Mouse (Mus musculus) thymus, adult 2 months (tissue): ENCODE results near the gene Zfp987. TPM values are rescaled to one million over a fixed set of nuclear protein-coding genes. Genes with fewer than 3 reads are reported as not detected.
"Not testable (repeated sequence)": the region's sequence is repeated elsewhere in the genome, so short reads cannot be mapped to it uniquely, and the experiment has no call there.

Experiments
- DNase-seq: peaks from one replicate; pipeline ENCODE4 v3.0.0; 2021
- H3K27ac ChIP-seq: fragments of 200-500 bp; 2 replicates; pipeline ENCODE4 v1.5.1; 2012; ENCODE audit warnings: low read length, control low read depth; ENCODE audit not compliant: control insufficient read depth, insufficient read depth
- H3K27me3 ChIP-seq: fragments of 200-500 bp; 2 replicates; pipeline ENCODE4 v1.6.1; 2012; ENCODE audit warnings: mild to moderate bottlenecking, low read length, moderate library complexity, mixed read lengths; ENCODE audit not compliant: control insufficient read depth, insufficient read depth
- H3K36me3 ChIP-seq: fragments of 200-500 bp; 2 replicates; pipeline ENCODE4 v1.6.1; 2012; ENCODE audit warnings: mild to moderate bottlenecking, low read length, moderate library complexity; ENCODE audit not compliant: control insufficient read depth, insufficient read depth
- H3K4me1 ChIP-seq: fragments of 200-500 bp; replicated peaks from 2 replicates; pipeline ENCODE4 v1.6.1; 2012; ENCODE audit warnings: low read length; ENCODE audit not compliant: control insufficient read depth, insufficient read depth
- H3K4me3 ChIP-seq: fragments of 200-500 bp; 2 replicates; pipeline ENCODE4 v1.5.1; 2012; ENCODE audit warnings: mild to moderate bottlenecking, low read length, control low read depth, moderate library complexity; ENCODE audit not compliant: control insufficient read depth, insufficient read depth
- CTCF ChIP-seq: fragments of 200-500 bp; IDR thresholded peaks from 2 replicates; pipeline ENCODE4 v1.5.1; 2012; ENCODE audit warnings: mild to moderate bottlenecking, control low read depth, low read length, moderate library complexity, borderline replicate concordance; ENCODE audit not compliant: control insufficient read depth, poor library complexity, insufficient read depth; ENCODE audit errors: extremely low read depth
- POLR2A ChIP-seq: fragments of 200-500 bp; IDR thresholded peaks from 2 replicates; pipeline ENCODE4 v1.6.1; 2012; ENCODE audit warnings: mild to moderate bottlenecking, low read length, control low read depth, moderate library complexity; ENCODE audit not compliant: control insufficient read depth, poor library complexity, insufficient read depth; ENCODE audit errors: extremely low read depth
- WGBS: fragments of 180-500 bp; shearing (Covaris S2); methylation state at CpG from one replicate; pipeline ENCODE4 v1.1.7; 2018; 5-methylcytosine and 5-hydroxymethylcytosine counted together
- polyA plus RNA-seq: library from polyadenylated mRNA; depleted of rRNA; stranded (reverse); fragments of >200 nt; gene quantifications from 2 replicates; pipeline ENCODE4 v1.2.3, GENCODE M21; 2012; rRNA removed

Zfp987 gene
- not detected in 2 replicates for polyA plus RNA-seq

DNA sequence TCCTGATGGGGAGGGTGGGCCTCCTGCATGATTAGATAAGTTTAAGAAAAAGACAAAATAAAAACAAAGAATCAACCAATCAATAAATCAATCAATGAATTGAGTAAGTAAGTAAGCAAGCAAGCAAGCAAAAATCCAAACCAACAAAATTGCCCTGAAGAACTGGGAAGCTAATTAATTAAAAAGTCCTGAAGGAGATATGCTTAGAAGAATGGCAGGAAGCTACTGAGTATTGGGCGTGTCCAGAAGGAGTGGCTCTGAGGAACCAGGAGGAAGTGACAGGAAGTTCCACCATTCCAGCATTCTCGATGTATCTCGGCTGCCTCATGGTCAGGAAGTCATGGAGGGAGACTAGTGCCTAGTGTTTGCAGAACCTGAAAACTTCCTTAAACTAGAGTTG, at the start of gene Zfp987:
TSS of gene Zfp987 (plus strand) at position 301 of the 400 bp plus-strand sequence.
- not testable (repeated sequence) for H3K36me3 ChIP-seq, DNase-seq, H3K4me3 ChIP-seq, H3K27ac ChIP-seq, H3K4me1 ChIP-seq, H3K27me3 ChIP-seq
- 89% methylated on average over 3 of the region's 3 CpGs for WGBS

DNA sequence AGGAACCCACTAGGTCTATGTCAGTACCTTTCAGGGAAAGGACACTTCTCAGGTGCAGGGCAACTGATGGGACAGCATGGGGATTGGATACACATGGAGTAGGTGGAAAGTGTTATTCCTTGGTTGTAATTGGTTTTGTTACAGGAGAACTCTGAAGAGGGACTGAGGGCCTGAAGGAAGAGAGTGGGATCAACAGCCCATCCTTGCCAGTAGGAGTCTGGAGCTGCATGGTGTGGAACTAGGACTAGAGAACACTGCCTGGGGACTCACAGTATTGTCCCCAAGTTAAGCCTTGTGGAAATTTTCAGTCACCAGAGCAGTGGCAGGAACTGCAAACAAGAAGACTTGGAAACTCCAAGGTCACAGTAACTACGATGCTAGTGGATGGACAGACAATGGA, 44.6 kb upstream of the Zfp987 start:
- WGBS, result 79% methylated on average over 1 of the region's 1 CpGs
- not testable (repeated sequence) for H3K4me1 ChIP-seq, DNase-seq, H3K36me3 ChIP-seq, H3K4me3 ChIP-seq, H3K27ac ChIP-seq, H3K27me3 ChIP-seq

DNA sequence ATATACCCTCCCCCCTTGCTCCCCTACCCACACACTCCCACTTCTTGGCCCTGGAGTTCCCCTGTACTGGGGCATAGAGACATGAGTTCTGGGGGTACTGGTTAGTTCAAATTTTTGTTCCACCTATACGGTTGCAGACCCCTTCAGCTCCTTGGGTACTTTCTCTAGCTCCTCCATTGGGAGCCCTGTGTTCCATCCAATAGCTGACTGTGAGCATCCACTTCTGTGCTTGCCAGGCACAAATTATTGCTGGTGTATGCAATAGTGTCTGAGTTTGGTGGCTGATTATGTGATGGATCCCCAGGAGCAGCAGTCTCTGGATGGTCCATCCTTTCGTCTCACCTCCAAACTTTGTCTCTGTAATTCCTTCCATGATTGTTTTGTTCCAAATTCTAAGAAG, 43.7 kb upstream of the Zfp987 start:
- not testable (repeated sequence) for H3K27me3 ChIP-seq, H3K4me1 ChIP-seq, H3K36me3 ChIP-seq, H3K4me3 ChIP-seq, H3K27ac ChIP-seq, DNase-seq
- 90% methylated on average over 2 of the region's 2 CpGs for WGBS

GRCm38 (mm10) chr4:146055335-146055734, 41.8 kb upstream of the Zfp987 start:
- DNase-seq, result no peak
- WGBS, result 61% methylated on average over 2 of the region's 2 CpGs
- Histone ChIP-seq H3K4me3 (no peak overlapping the region), H3K27me3 (no peaks in the 10 kb centered on the region), H3K36me3 (no peaks in the 10 kb centered on the region), H3K27ac (no peak overlapping the region), H3K4me1 (no peaks in the 10 kb centered on the region)
- TF ChIP-seq CTCF, result no peak
- TF ChIP-seq POLR2A, result no peak

GRCm38 (mm10) chr4:146058646-146059045, 38.5 kb upstream of the Zfp987 start:
- DNase-seq, H3K27me3 ChIP-seq, H3K4me1 ChIP-seq, H3K27ac ChIP-seq, H3K36me3 ChIP-seq, H3K4me3 ChIP-seq: not testable (repeated sequence)
- WGBS, result 94% methylated on average over 12 of the region's 12 CpGs

DNA sequence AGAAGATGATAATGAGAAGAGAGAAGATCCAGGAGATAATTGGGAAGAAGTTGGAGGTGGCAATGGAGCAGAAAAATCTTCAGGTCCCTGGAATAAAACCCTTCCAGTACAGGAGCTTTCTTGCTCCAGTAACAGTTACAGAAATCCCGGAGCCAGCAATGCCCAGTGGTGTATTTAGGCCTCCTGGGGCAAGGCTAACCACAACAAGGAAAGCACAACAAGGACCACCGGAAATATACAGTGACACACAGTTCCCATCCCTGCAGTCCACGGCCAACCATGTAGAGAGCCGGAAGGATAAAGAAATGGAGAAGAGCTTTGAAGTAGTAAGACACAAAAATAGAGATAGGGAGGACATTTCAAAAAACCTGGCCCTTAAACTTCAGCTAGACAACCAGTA, 38.0 kb upstream of the Zfp987 start:
- DNase-seq, H3K4me3 ChIP-seq, H3K27me3 ChIP-seq, H3K4me1 ChIP-seq, H3K36me3 ChIP-seq, H3K27ac ChIP-seq: not testable (repeated sequence)
- WGBS, result 95% methylated on average over 4 of the region's 4 CpGs

DNA sequence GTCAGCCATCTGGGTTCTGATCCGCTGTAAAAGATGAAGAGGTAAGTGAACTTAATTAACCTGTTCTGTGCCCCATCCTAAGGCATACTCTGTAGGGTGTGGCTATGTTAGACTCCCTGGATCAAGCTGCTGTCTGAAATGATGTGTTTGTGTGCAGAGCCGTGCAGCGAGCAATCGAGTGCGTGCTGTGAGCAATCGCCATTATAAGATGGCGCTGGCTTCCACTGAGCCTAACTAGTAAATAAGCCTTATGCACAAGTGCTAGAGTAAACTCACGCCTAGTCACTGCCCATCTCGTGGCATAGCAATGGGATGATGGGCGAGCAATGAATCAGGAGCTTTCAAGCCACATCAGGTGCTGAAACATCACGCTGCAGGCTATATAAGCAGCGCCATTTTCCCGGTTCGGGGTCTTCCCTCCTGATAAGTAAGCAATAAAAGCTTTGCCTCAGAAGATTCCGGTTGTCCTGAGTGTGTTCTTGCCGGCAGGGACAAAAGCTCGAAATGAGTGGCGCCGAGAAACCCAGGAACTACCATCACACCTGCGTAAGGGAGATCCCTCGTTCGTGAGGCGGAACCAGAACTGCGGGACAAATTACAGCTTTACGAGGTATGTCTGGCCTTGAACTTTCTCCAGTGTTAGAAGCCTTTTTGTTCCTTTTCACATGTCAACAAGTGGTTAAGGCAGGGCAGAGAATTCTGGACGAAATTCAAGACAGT, 37.0 kb upstream of the Zfp987 start:
- DNase-seq, H3K27ac ChIP-seq, H3K27me3 ChIP-seq, H3K36me3 ChIP-seq, H3K4me1 ChIP-seq, H3K4me3 ChIP-seq: not testable (repeated sequence)
- 94% methylated on average over 25 of the region's 26 CpGs for WGBS

GRCm38 (mm10) chr4:146061082-146061481, 36.0 kb upstream of the Zfp987 start:
- not testable (repeated sequence) for H3K36me3 ChIP-seq, H3K4me1 ChIP-seq, H3K4me3 ChIP-seq, H3K27me3 ChIP-seq, DNase-seq, H3K27ac ChIP-seq
- 94% methylated on average over 11 of the region's 11 CpGs for WGBS

GRCm38 (mm10) chr4:146062021-146062420, 35.1 kb upstream of the Zfp987 start:
- not testable (repeated sequence) for DNase-seq, H3K27ac ChIP-seq, H3K27me3 ChIP-seq, H3K36me3 ChIP-seq, H3K4me1 ChIP-seq, H3K4me3 ChIP-seq
- 96% methylated on average over 12 of the region's 12 CpGs for WGBS

DNA sequence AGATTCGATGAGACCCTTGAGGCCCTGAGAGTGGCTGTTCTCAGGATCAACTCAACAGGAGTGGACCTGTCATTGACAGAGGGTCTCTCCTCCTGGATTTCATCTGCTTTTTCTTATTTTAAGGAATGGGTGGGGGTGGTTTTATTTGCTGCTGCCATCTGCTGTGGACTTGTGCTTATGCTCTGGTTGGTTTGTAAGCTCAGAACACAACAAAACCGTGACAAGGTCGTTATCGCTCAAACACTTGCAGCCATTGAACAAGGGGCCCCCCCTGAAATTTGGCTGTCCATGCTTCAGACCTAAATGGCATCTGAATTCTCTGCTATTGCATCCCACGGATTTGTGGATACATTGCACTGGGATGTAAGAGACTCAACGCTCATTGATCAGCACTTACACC, 34.1 kb upstream of the Zfp987 start:
- not testable (repeated sequence) for DNase-seq, H3K36me3 ChIP-seq, H3K27me3 ChIP-seq, H3K4me1 ChIP-seq, H3K27ac ChIP-seq, H3K4me3 ChIP-seq
- WGBS, result 84% methylated on average over 6 of the region's 6 CpGs

DNA sequence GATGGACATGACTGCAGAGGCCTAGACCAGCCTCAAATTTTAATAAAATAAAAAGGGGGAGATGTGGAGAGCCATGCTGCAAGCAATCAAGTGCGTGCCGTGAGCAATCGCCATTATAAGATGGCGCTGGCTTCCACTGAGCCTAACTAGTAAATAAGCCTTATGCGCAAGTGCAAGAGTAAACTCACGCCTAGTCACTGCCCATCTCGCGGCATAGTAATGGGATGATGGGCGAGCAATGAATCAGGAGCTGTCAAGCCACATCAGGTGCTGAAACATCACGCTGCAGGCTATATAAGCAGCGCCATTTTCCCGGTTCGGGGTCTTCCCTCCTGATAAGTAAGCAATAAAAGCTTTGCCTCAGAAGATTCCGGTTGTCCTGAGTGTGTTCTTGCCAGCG, 33.5 kb upstream of the Zfp987 start:
- H3K36me3 ChIP-seq, DNase-seq, H3K27ac ChIP-seq, H3K4me3 ChIP-seq, H3K27me3 ChIP-seq, H3K4me1 ChIP-seq: not testable (repeated sequence)
- WGBS, result 92% methylated on average over 15 of the region's 15 CpGs
